10 mouse cellular contexts compared by ENCODE assay signal in genomic region chr3:96487596-96488289, GRCm38 (mm10). TPM values are rescaled to one million over a fixed set of nuclear protein-coding genes. Genes with fewer than 3 reads are reported as not detected.
A peak's percentile ranks its signal among the peaks of the same experiment; 100 is the strongest.
DNase-seq lines count a peak whose midpoint lies in the region; ATAC-seq and TF ChIP-seq lines count a peak whose summit lies in the region.
"Had no signal": no experiment of that assay in that cellular context is flagged by ENCODE, and none has a peak within 500 bp of the region (broad histone marks: within the 10 kb centered on the region; RNA-seq: fewer than 3 reads in every experiment).

No protein-coding gene starts in this region.

- peak overlapping the region; percentile 58 for H3K4me2 ChIP-seq in forebrain, embryonic 14.5 days (ENCODE audit: low read length)
- peak overlapping the region; percentile 60 for H3K4me2 ChIP-seq in intestine, embryonic 15.5 days (replicated peaks)
- H3K4me2 ChIP-seq in lung, embryonic 14.5 days, result peak overlapping the region; percentile 70

- ATAC-seq in forebrain, embryonic 14.5 days, result no peak
- no peak for ATAC-seq in intestine, embryonic 15.5 days
- ATAC-seq in lung, embryonic 14.5 days (ENCODE audit: insufficient read depth), result no peak

- H3K4me3 ChIP-seq in forebrain, embryonic 14.5 days (ENCODE audit: low read depth, low read length), result peak overlapping the region; percentile 30
- peak overlapping the region; percentile 27 for H3K4me3 ChIP-seq in intestine, embryonic 15.5 days (replicated peaks)
- peak overlapping the region; percentile 30 for H3K4me3 ChIP-seq in lung, embryonic 14.5 days (ENCODE audit: low read depth, low read length)

- peak overlapping the region; percentile 56 for H3K9ac ChIP-seq in forebrain, embryonic 14.5 days (ENCODE audit: low read length)
- peak overlapping the region; percentile 34; the same call in 1 of the 2 replicates for H3K9ac ChIP-seq in intestine, embryonic 15.5 days
- peak overlapping the region; percentile 56 for H3K9ac ChIP-seq in lung, embryonic 14.5 days

- 3% methylated on average over 26 of the region's 26 CpGs for WGBS in forebrain, embryonic 14.5 days
- 4% methylated on average over 26 of the region's 26 CpGs for WGBS in intestine, embryonic 15.5 days
- 2% methylated on average over 26 of the region's 26 CpGs for WGBS in lung, embryonic 14.5 days

- H3K4me1 ChIP-seq in forebrain, embryonic 14.5 days (ENCODE audit: control insufficient read depth, insufficient read depth, low read length), result no peaks in the 10 kb centered on the region
- no peaks in the 10 kb centered on the region for H3K4me1 ChIP-seq in intestine, embryonic 15.5 days (replicated peaks)
- H3K4me1 ChIP-seq in lung, embryonic 14.5 days (ENCODE audit: insufficient read depth), result no peaks in the 10 kb centered on the region

- DNase-seq in adrenal gland, postnatal 10 days, result peak; percentile 37
- no peak for DNase-seq in adrenal gland, adult 8-10 months
- peak; percentile 61 for DNase-seq in brain, adult 2 months (ENCODE audit: low read depth, low spot score)
- DNase-seq in forebrain, embryonic 14.5 days (ENCODE audit: low spot score), result peak; percentile 45
- peak; percentile 61 for DNase-seq in lung, embryonic 14.5 days
- DNase-seq in retina, postnatal 1 day, result peak; percentile 61
- DNase-seq in urinary bladder, postnatal 4 days (ENCODE audit: low spot score in 2 of 2), result no peak

- TF ChIP-seq CTCF in lung, embryonic 14.5 days (IDR thresholded peaks at IDR 0.05; ENCODE audit: low read depth), result peak; percentile 41

- 0 out of 2 replicates have a peak, but pooled peaks cover 3% of the 10 kb centered on the region for H3K27me3 ChIP-seq in forebrain, embryonic 14.5 days (replicated peaks; ENCODE audit: control insufficient read depth, insufficient read depth, low read length)
- no peaks in the 10 kb centered on the region for H3K27me3 ChIP-seq in intestine, embryonic 15.5 days (replicated peaks)
- no peaks in the 10 kb centered on the region for H3K27me3 ChIP-seq in lung, embryonic 14.5 days (ENCODE audit: insufficient read depth, low read length)

- no peaks in the 10 kb centered on the region for H3K36me3 ChIP-seq in forebrain, embryonic 14.5 days (ENCODE audit: control insufficient read depth, insufficient read depth, low read length)
- no peaks in the 10 kb centered on the region for H3K36me3 ChIP-seq in intestine, embryonic 15.5 days
- no peaks in the 10 kb centered on the region for H3K36me3 ChIP-seq in lung, embryonic 14.5 days (ENCODE audit: insufficient read depth)

- no peaks in the 10 kb centered on the region for H3K9me3 ChIP-seq in forebrain, embryonic 14.5 days (replicated peaks; ENCODE audit: control insufficient read depth, low read length)
- no peaks in the 10 kb centered on the region for H3K9me3 ChIP-seq in intestine, embryonic 15.5 days
- no peaks in the 10 kb centered on the region for H3K9me3 ChIP-seq in lung, embryonic 14.5 days (ENCODE audit: low read depth, low read length)

- peak overlapping the region; percentile 88 for H3K27ac ChIP-seq in forebrain, embryonic 14.5 days (ENCODE audit: low read depth, low read length)
- H3K27ac ChIP-seq in intestine, embryonic 15.5 days, result peak overlapping the region; percentile 88
- H3K27ac ChIP-seq in lung, embryonic 14.5 days (ENCODE audit: low read depth), result peak overlapping the region; percentile 91

RNA-seq across cellular contexts. Expression of gene BC107364, which starts 35.6 kb away (rescaled TPM):
- total RNA-seq in adrenal gland, postnatal 10 days (2021), result not detected
- not detected for total RNA-seq in adrenal gland, adult 8-10 months (2022)
- not detected in 2 replicates for polyA plus RNA-seq in forebrain, embryonic 14.5 days (2014; fragmentation: Nextera tagmentation; extraction: Ambion mirVana)
- 0.14 and 0.20 TPM in 2 replicates for polyA plus RNA-seq in intestine, embryonic 15.5 days (2015; fragmentation: Nextera tagmentation; extraction: Ambion mirVana)
- not detected in 2 replicates for polyA plus RNA-seq in lung, embryonic 14.5 days (2014; fragmentation: Nextera tagmentation; extraction: Ambion mirVana)
- total RNA-seq: ES-E14; layer of hippocampus, postnatal 25 days had no signal

RNA-seq across cellular contexts. Expression of gene Hfe2, which starts 37.2 kb away (rescaled TPM):
- 10 to 100 TPM; 14.0 to 29.6 TPM for total RNA-seq in adrenal gland, postnatal 10 days (2021)
- total RNA-seq in adrenal gland, adult 8-10 months (2022), result under 1 TPM in 1 of 4 experiments, not detected in 3; 0.27 TPM
- 0.41 and 0.52 TPM in 2 replicates for polyA plus RNA-seq in forebrain, embryonic 14.5 days (2014; fragmentation: Nextera tagmentation; extraction: Ambion mirVana)
- polyA plus RNA-seq in intestine, embryonic 15.5 days (2015; fragmentation: Nextera tagmentation; extraction: Ambion mirVana), result 0.29 and 0.37 TPM in 2 replicates
- 0.20 and 0.35 TPM in 2 replicates for polyA plus RNA-seq in lung, embryonic 14.5 days (2014; fragmentation: Nextera tagmentation; extraction: Ambion mirVana)

Comparison
In these comparisons a context has a peak if more than half of its experiments do, and no peak if none do; other contexts are left out.
1. DNase-seq: peak in adrenal gland, postnatal 10 days (single experiment), brain, adult 2 months (single experiment), forebrain, embryonic 14.5 days (single experiment), lung, embryonic 14.5 days (single experiment) and retina, postnatal 1 day (single experiment); none in adrenal gland, adult 8-10 months (single experiment) and urinary bladder, postnatal 4 days (0 of 2).
2. Peak in every context shown above with its lines, with median percentiles within 50 percentile points of each other: H3K27ac ChIP-seq, H3K4me2 ChIP-seq, H3K4me3 ChIP-seq and H3K9ac ChIP-seq.